In genomic region chr3:135485128-135485899, GRCm38 (mm10) we compare ENCODE assay signal across 8 mouse cellular contexts. TPM values are rescaled to one million over a fixed set of nuclear protein-coding genes. Genes with fewer than 3 reads are reported as not detected.
DNase-seq lines count a peak whose midpoint lies in the region; ATAC-seq and TF ChIP-seq lines count a peak whose summit lies in the region.

Gene Manba, plus strand, starts transcription at chr3:135485611.

- intact Hi-C loops in left cerebral cortex, adult 2 months (cut with DNase I), result no loop called here

- ATAC-seq in hindbrain, embryonic 15.5 days (ENCODE audit: low FRiP score, low read depth), result peak; percentile 94
- peak; percentile 97 for ATAC-seq in megakaryocyte, adult 5-6 weeks (ENCODE audit: poor library complexity, severe bottlenecking)

- H3K27ac ChIP-seq in hindbrain, embryonic 15.5 days (replicated peaks), result peak within 1 kb of the TSS; percentile 20; the same call in 1 of the 2 replicates
- peak within 1 kb of the TSS; percentile 70 for H3K27ac ChIP-seq in left cerebral cortex, adult 2 months

- WGBS in hindbrain, embryonic 15.5 days, result 2% methylated on average over 48 of the region's 48 CpGs

- DNase-seq in Muller cell, postnatal 12 days (ENCODE audit: inconsistent ontology term), result peak; percentile 83
- peak; percentile 81 to 87 for DNase-seq in cerebellum, postnatal 14 days
- DNase-seq in frontal cortex, postnatal 36 days (ENCODE audit: low spot score in 2 of 2), result peak; percentile 63 to 65
- DNase-seq in left cerebral cortex, adult 2 months (ENCODE audit: extremely low spot score in 1 of 2, low spot score in 2 of 2), result peak; percentile 61 to 67
- peak; percentile 75 for DNase-seq in right cerebral cortex, adult 18-20 months
- DNase-seq in urinary bladder, adult 2 months (ENCODE audit: low spot score), result peak; percentile 58

- TF ChIP-seq CTCF in left cerebral cortex, adult 2 months (IDR thresholded peaks at IDR 0.05), result no peak; the same call in 1 of the 2 replicates

- no peaks in the 10 kb centered on the region for H3K9me3 ChIP-seq in hindbrain, embryonic 15.5 days

- peaks cover 6% of the 10 kb centered on the region; the same call in 1 of the 2 replicates for H3K4me1 ChIP-seq in hindbrain, embryonic 15.5 days (replicated peaks)

- H3K9ac ChIP-seq in hindbrain, embryonic 15.5 days, result peak within 1 kb of the TSS; percentile 74

- peak within 1 kb of the TSS; percentile 99 for H3K4me2 ChIP-seq in hindbrain, embryonic 15.5 days

- H3K36me3 ChIP-seq in hindbrain, embryonic 15.5 days, result no peaks in the 10 kb centered on the region

- no peaks in the 10 kb centered on the region for H3K27me3 ChIP-seq in hindbrain, embryonic 15.5 days

- H3K4me3 ChIP-seq in hindbrain, embryonic 15.5 days, result peak within 1 kb of the TSS; percentile 77
- peak within 1 kb of the TSS; percentile 78 for H3K4me3 ChIP-seq in left cerebral cortex, adult 2 months

RNA-seq across cellular contexts. Expression of gene Manba, which starts in this region (rescaled TPM):
- 6.3 and 6.7 TPM in 2 replicates for polyA plus RNA-seq in hindbrain, embryonic 15.5 days (2015; fragmentation: Nextera tagmentation; extraction: Ambion mirVana)
- 10 to 100 TPM in 1 of 2 experiments, 1 to 10 TPM in 1; 8.9 to 15.5 TPM for total RNA-seq in left cerebral cortex, adult 2 months (2021)
- 27.7 and 29.0 TPM in 2 replicates for total RNA-seq in megakaryocyte, adult 5-6 weeks (2015)
- 28.0 and 31.5 TPM in 2 replicates for total RNA-seq in megakaryocyte, adult 5-6 weeks (2017)
- polyA plus RNA-seq in urinary bladder, adult 2 months (2012; rRNA removed), result 9.8 and 16.3 TPM in 2 replicates

Comparison
In these comparisons a context has a peak if more than half of its experiments do, and no peak if none do; other contexts are left out.
1. Peak in every context shown above with its lines: DNase-seq, ATAC-seq, H3K4me3 ChIP-seq and H3K27ac ChIP-seq.